Comparison of ENCODE assay signal across 8 mouse cellular contexts in genomic region chr11:118490566-118491218, GRCm38 (mm10). TPM values are rescaled to one million over a fixed set of nuclear protein-coding genes. Genes with fewer than 3 reads are reported as not detected.
DNase-seq lines count a peak whose midpoint lies in the region; ATAC-seq and TF ChIP-seq lines count a peak whose summit lies in the region.

No protein-coding gene starts in this region.

- peak overlapping the region; percentile 33; the same call in 1 of the 2 replicates for H3K9ac ChIP-seq in forebrain, embryonic 12.5 days

- H3K9me3 ChIP-seq in E14TG2a.4 (ENCODE audit: low read length): no peaks in the 10 kb centered on the region
- no peaks in the 10 kb centered on the region for H3K9me3 ChIP-seq in forebrain, embryonic 12.5 days

- intact Hi-C loops in heart, postnatal 25 days (cut with DNase I): loop anchor here (1.0 to 2.0 kb wide), 2 partner anchors 44 to 68 kb away; no protein-coding TSS in a partner anchor

- peaks cover 40% of the 10 kb centered on the region for H3K4me1 ChIP-seq in E14TG2a.4 (replicated peaks; ENCODE audit: low read depth, low read length)
- peaks cover 15% of the 10 kb centered on the region for H3K4me1 ChIP-seq in forebrain, embryonic 12.5 days

- H3K4me2 ChIP-seq in forebrain, embryonic 12.5 days: peak overlapping the region; percentile 43

- H3K36me3 ChIP-seq in E14TG2a.4 (ENCODE audit: insufficient read depth, low read length): peaks cover 25% of the 10 kb centered on the region
- H3K36me3 ChIP-seq in forebrain, embryonic 12.5 days (replicated peaks): peaks cover 7% of the 10 kb centered on the region; the same call in 1 of the 2 replicates

- peaks cover 22% of the 10 kb centered on the region for H3K27me3 ChIP-seq in E14TG2a.4 (ENCODE audit: insufficient read depth, low read length)
- H3K27me3 ChIP-seq in forebrain, embryonic 12.5 days: 0 out of 2 replicates have a peak, but pooled peaks cover 8% of the 10 kb centered on the region

- no peak overlapping the region for H3K27ac ChIP-seq in forebrain, embryonic 12.5 days

- H3K4me3 ChIP-seq in E14TG2a.4 (replicated peaks; ENCODE audit: low read length): peak overlapping the region; percentile 69
- H3K4me3 ChIP-seq in forebrain, embryonic 12.5 days (replicated peaks): 0 out of 2 replicates have a peak overlapping the region, but pooled peaks have one; percentile 18

- no peak for ATAC-seq in forebrain, embryonic 12.5 days (ENCODE audit: low FRiP score)
- peak; percentile 71 for ATAC-seq in megakaryocyte-erythroid progenitor cell, adult 5-6 weeks (replicated peaks; ENCODE audit: low FRiP score, low TSS enrichment, poor library complexity, severe bottlenecking)
- no peak for ATAC-seq in erythroid progenitor cell, adult 5-6 weeks (replicated peaks; ENCODE audit: low FRiP score, poor library complexity, severe bottlenecking)

- TF ChIP-seq CTCF in E14TG2a.4 (conservative IDR thresholded peaks at IDR 0.05; ENCODE audit: low read length): peak; percentile 67

- DNase-seq in adrenal gland, postnatal 4 days (ENCODE audit: low spot score in 2 of 2): peak; percentile 70 to 72
- peak; percentile 54 for DNase-seq in heart, postnatal 25 days (ENCODE audit: low spot score)
- DNase-seq in layer of hippocampus, postnatal 25 days (ENCODE audit: extremely low spot score in 1 of 2, low spot score in 1 of 2): peak; percentile 73 to 88
- DNase-seq in spleen, postnatal 10 days (ENCODE audit: low spot score in 2 of 2): peak; percentile 77 to 88

- WGBS in forebrain, embryonic 12.5 days: 22% methylated on average over 22 of the region's 22 CpGs

RNA-seq across cellular contexts. Expression of gene Engase, which starts 14.1 kb away (rescaled TPM):
- 10 to 100 TPM; 19.6 to 22.3 TPM for total RNA-seq in adrenal gland, postnatal 4 days (2021)
- 6.2 and 9.0 TPM in 2 replicates for polyA plus RNA-seq in forebrain, embryonic 12.5 days (2016; fragmentation: Nextera tagmentation; extraction: Ambion mirVana)
- total RNA-seq in heart, postnatal 25 days (2021): 1 to 10 TPM; 5.7 to 6.3 TPM
- total RNA-seq in layer of hippocampus, postnatal 25 days (2021): 10 to 100 TPM; 12.3 to 14.1 TPM
- 13.5 and 13.7 TPM in 2 replicates for total RNA-seq in megakaryocyte-erythroid progenitor cell, adult 5-6 weeks (2014; fragmentation: Nextera tagmentation)
- 6.1 and 10.7 TPM in 2 replicates for total RNA-seq in megakaryocyte-erythroid progenitor cell, adult 5-6 weeks (2017)
- not detected in 2 replicates for total RNA-seq in erythroid progenitor cell, adult 5-6 weeks (2015; ENCODE audit: low replicate concordance)
- 9.4 TPM in 1 of 2 replicates, not detected in the other for total RNA-seq in erythroid progenitor cell, adult 5-6 weeks (2017; ENCODE audit: low replicate concordance)
